Mouse (Mus musculus): Measurements from ENCODE around the gene Tspan18. TPM values are rescaled to one million over a fixed set of nuclear protein-coding genes. Genes with fewer than 3 reads are reported as not detected.

The Tspan18 gene
- polyA plus RNA-seq, 1 experiment: 10.6 TPM

DNA sequence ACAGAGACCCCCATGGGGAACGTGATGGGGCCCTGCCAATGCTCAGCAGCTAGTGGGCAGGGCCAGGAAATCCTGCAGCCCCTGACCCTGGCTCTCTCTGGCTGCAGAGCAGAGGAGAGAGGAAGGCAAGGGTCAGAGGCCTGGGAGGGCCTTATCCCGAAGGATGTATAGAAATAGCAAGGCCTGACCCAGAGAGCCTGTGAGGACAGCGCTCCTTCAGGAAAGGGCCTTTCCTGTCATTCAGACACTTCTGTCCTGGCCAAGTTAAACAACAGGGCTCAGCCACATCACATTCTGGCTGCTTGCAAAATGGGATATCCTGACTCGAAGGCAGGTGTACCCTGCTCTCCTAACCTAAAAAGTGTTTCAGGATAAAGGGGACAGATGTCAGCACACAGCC, 66.5 kb downstream of the Tspan18 start:
- Histone ChIP-seq H3K27ac (ENCODE audit: insufficient read depth, low read length) (no peak overlapping the region), H3K4me3 (ENCODE audit: extremely low read depth, insufficient read depth, insufficient read length) (no peak overlapping the region), H3K36me3 (ENCODE audit: control insufficient read depth, insufficient read depth, low read length) (no peaks in the 10 kb centered on the region), H3K4me1 (ENCODE audit: control insufficient read depth, insufficient read depth, insufficient read length) (no peaks in the 10 kb centered on the region), H3K27me3 (ENCODE audit: control insufficient read depth, insufficient read depth, low read length) (no peaks in the 10 kb centered on the region)
- WGBS: 60% methylated on average over 4 of the region's 4 CpGs
- DNase-seq (ENCODE audit: low read depth in 1 of 2, low spot score in 2 of 2): no peak
- TF ChIP-seq CTCF (IDR thresholded peaks at IDR 0.05; ENCODE audit: extremely low read depth, insufficient read depth, insufficient read length, insufficient replicate concordance) (no peak), POLR2A (IDR thresholded peaks at IDR 0.05; ENCODE audit: low read depth, low read length) (no peak)

DNA sequence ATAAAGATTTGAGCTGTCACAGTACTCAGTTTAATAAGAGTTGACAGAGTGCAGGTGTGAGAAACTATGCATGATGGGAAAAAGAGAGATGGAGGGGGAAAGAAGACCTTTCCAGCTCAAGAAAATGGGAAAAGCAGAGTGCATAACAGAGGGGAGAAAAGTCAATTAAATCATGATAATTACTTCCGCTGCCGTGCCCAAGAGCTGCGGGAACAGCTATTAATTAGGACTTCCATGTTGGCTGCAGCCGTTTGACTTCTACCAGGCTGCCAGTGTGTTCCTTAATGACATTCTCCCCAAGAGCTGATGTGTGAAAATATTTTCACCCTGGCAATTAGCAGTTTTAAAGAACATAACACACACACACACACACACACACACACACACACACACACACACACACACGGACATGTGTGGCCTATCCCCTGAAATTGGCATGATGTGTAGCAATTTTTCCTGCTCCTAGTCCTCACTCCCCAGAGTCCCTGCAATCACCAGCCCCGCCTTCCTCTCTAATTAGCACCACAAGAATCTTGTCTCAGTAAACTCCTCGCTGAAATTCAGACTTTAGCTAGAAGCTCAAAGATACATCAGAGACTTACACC, 67.6 kb downstream of the Tspan18 start:
- no peak for TF ChIP-seq POLR2A (IDR thresholded peaks at IDR 0.05; ENCODE audit: low read depth, low read length)
- no peak for TF ChIP-seq CTCF (IDR thresholded peaks at IDR 0.05; ENCODE audit: extremely low read depth, insufficient read depth, insufficient read length, insufficient replicate concordance)
- no peak for DNase-seq (ENCODE audit: low read depth in 1 of 2, low spot score in 2 of 2)
- H3K36me3 ChIP-seq (ENCODE audit: control insufficient read depth, insufficient read depth, low read length): no peaks in the 10 kb centered on the region
- no peak overlapping the region for H3K4me3 ChIP-seq (ENCODE audit: extremely low read depth, insufficient read depth, insufficient read length)
- WGBS: 74% methylated on average over 7 of the region's 7 CpGs
- no peak overlapping the region for H3K27ac ChIP-seq (ENCODE audit: insufficient read depth, low read length)
- no peaks in the 10 kb centered on the region for H3K27me3 ChIP-seq (ENCODE audit: control insufficient read depth, insufficient read depth, low read length)
- H3K4me1 ChIP-seq (ENCODE audit: control insufficient read depth, insufficient read depth, insufficient read length): no peaks in the 10 kb centered on the region

GRCm38 (mm10) chr2:93262291-93263285, 71.7 kb downstream of the Tspan18 start:
- Histone ChIP-seq H3K4me1 (ENCODE audit: control insufficient read depth, insufficient read depth, insufficient read length) (no peaks in the 10 kb centered on the region), H3K36me3 (ENCODE audit: control insufficient read depth, insufficient read depth, low read length) (no peaks in the 10 kb centered on the region), H3K27ac (ENCODE audit: insufficient read depth, low read length) (no peak overlapping the region), H3K27me3 (ENCODE audit: control insufficient read depth, insufficient read depth, low read length) (no peaks in the 10 kb centered on the region), H3K4me3 (ENCODE audit: extremely low read depth, insufficient read depth, insufficient read length) (no peak overlapping the region)
- TF ChIP-seq POLR2A (IDR thresholded peaks at IDR 0.05; ENCODE audit: low read depth, low read length): no peak
- no peak for TF ChIP-seq CTCF (IDR thresholded peaks at IDR 0.05; ENCODE audit: extremely low read depth, insufficient read depth, insufficient read length, insufficient replicate concordance)
- WGBS: 75% methylated on average over 5 of the region's 5 CpGs
- no peak for DNase-seq (ENCODE audit: low read depth in 1 of 2, low spot score in 2 of 2)

GRCm38 (mm10) chr2:93261521-93262290, 72.6 kb downstream of the Tspan18 start:
- whole genome bisulfite sequencing: 73% methylated on average over 6 of the region's 6 CpGs
- Histone ChIP-seq H3K36me3 (ENCODE audit: control insufficient read depth, insufficient read depth, low read length) (no peaks in the 10 kb centered on the region), H3K4me1 (ENCODE audit: control insufficient read depth, insufficient read depth, insufficient read length) (no peaks in the 10 kb centered on the region), H3K27ac (ENCODE audit: insufficient read depth, low read length) (no peak overlapping the region), H3K4me3 (ENCODE audit: extremely low read depth, insufficient read depth, insufficient read length) (no peak overlapping the region), H3K27me3 (ENCODE audit: control insufficient read depth, insufficient read depth, low read length) (no peaks in the 10 kb centered on the region)
- no peak for DNase-seq (ENCODE audit: low read depth in 1 of 2, low spot score in 2 of 2)
- TF ChIP-seq CTCF (IDR thresholded peaks at IDR 0.05; ENCODE audit: extremely low read depth, insufficient read depth, insufficient read length, insufficient replicate concordance) (no peak), POLR2A (IDR thresholded peaks at IDR 0.05; ENCODE audit: low read depth, low read length) (no peak)

DNA sequence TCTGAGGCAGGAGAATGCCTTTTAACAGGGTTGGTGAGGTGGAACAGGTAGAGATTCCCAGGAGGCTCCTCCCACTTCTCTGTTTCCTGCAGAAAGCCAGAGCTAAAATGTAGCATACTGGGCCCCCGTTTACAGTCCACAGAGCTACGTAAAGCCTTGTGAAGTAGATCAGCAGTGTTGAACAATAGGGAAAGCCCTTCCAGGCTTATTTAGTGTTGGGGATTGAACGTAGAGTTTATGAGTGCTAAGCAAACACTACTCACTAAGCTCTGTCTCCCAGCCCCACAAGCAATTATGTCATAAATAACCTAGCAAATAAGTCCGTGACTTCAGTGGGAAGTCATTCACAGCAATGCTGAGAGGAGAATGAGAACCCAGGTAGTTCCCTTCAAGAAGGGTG, 76.7 kb downstream of the Tspan18 start:
- H3K4me3 ChIP-seq (ENCODE audit: extremely low read depth, insufficient read depth, insufficient read length): no peak overlapping the region
- H3K36me3 ChIP-seq (ENCODE audit: control insufficient read depth, insufficient read depth, low read length): no peaks in the 10 kb centered on the region
- H3K27me3 ChIP-seq (ENCODE audit: control insufficient read depth, insufficient read depth, low read length): no peaks in the 10 kb centered on the region
- no peak overlapping the region for H3K27ac ChIP-seq (ENCODE audit: insufficient read depth, low read length)
- DNase-seq (ENCODE audit: low read depth in 1 of 2, low spot score in 2 of 2): no peak
- 73% methylated on average over 4 of the region's 4 CpGs for WGBS
- H3K4me1 ChIP-seq (ENCODE audit: control insufficient read depth, insufficient read depth, insufficient read length): no peaks in the 10 kb centered on the region
- TF ChIP-seq CTCF (IDR thresholded peaks at IDR 0.05; ENCODE audit: extremely low read depth, insufficient read depth, insufficient read length, insufficient replicate concordance): no peak
- no peak for TF ChIP-seq POLR2A (IDR thresholded peaks at IDR 0.05; ENCODE audit: low read depth, low read length)

DNA sequence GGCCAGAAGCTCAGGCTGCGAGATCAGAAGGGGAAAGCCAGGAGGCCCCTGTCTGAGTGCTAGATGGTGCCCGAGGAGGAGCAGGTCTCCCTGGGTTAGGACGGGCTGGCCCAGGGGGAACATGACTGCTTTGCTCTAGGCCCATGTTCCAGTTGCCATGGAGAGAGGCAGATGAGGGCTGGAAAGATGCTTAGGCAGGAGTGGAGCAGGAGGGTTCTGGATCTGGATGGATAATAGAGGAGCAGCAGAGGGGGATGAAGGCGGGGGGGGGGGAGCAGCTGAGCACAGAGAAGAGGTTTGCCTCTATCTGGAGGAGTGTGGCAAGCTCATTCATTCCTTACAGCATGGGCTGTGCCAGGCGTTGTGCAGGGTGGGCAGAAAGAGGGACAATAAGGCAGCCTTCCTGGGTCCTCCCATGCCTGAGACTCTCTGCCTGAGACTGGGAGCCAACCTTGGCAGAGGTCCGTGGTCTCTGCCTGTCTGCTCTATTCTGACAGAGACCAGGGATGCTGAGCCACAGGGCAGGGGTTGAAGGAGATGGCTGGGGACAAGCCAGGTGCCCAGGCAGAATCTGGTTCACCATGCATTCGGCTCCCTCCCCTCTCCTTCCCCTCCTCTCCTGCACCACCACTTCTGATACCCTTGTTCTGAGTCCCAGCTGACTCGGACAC, 77.4 kb downstream of the Tspan18 start:
- TF ChIP-seq POLR2A (IDR thresholded peaks at IDR 0.05; ENCODE audit: low read depth, low read length) (no peak), CTCF (IDR thresholded peaks at IDR 0.05; ENCODE audit: extremely low read depth, insufficient read depth, insufficient read length, insufficient replicate concordance) (no peak)
- Histone ChIP-seq H3K36me3 (ENCODE audit: control insufficient read depth, insufficient read depth, low read length) (no peaks in the 10 kb centered on the region), H3K27me3 (ENCODE audit: control insufficient read depth, insufficient read depth, low read length) (no peaks in the 10 kb centered on the region), H3K27ac (ENCODE audit: insufficient read depth, low read length) (no peak overlapping the region), H3K4me1 (ENCODE audit: control insufficient read depth, insufficient read depth, insufficient read length) (no peaks in the 10 kb centered on the region), H3K4me3 (ENCODE audit: extremely low read depth, insufficient read depth, insufficient read length) (no peak overlapping the region)
- 79% methylated on average over 8 of the region's 8 CpGs for WGBS
- DNase-seq (ENCODE audit: low read depth in 1 of 2, low spot score in 2 of 2): no peak
